Mouse (Mus musculus): Measurements from ENCODE around the gene Abhd16a. TPM values are rescaled to one million over a fixed set of nuclear protein-coding genes. Genes with fewer than 3 reads are reported as not detected.

Gene Abhd16a
- polyA plus RNA-seq, 1 experiment from 2014 or later: 83.3 TPM

DNA sequence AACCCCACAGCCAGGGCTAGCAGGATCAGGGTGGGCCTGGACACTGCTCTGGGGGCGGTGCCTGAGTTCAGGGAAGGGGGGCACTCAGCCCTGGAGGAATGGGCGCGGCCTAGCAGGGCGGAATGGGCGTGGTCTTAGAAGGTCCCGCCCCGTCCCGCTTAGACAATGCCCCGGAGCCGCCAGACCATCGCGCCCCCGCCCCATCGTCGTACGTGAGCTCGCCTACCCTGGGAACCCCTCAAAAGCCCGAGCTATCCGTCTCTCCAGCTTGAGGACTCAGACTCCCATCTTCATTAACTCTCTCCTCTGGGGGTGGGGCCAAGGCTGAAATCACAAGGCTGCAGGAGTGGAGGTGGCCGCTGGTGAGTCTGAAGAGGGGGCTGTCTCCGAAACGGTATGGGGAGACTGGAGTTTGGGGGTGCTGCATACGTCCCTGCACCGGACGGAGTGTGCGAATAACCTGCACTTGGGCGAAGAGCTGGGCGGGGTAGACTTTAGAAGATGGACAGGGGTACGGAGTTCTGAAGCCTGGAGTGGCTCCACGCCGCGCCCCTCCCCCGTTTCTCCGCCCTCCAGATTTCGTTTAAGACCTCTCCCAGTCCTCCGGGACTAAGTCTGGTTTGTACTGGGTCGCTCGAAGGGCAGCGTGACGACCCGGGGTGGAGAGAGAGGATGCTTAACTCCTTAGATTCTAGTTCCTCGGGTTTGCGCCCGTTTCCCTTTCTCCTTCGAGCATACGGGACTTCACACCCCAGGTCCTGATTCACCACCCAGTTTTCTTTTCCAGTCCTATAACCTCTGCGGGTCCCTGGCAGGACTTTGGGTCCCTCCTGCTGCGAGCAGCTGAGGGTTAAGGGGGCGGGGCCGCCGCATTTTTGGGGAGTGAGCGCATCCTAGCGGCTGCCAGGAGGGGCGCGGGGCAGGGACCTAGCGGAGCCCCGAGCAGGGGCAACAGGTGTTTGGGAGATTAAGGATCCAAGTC, 29.9 kb upstream of the Abhd16a start, which contains the start of gene Ddah2:
Ddah2 (plus strand) TSS at position 125 of the 982 bp plus-strand sequence.
- peaks cover 5% of the 10 kb centered on the region for H3K27me3 ChIP-seq (ENCODE audit: control insufficient read depth, insufficient read depth, low read length)
- peak within 1 kb of the TSS; percentile 90 for H3K9ac ChIP-seq (ENCODE audit: low read length)
- no peaks in the 10 kb centered on the region for H3K9me3 ChIP-seq (replicated peaks; ENCODE audit: control insufficient read depth, low read length)
- H3K4me1 ChIP-seq (ENCODE audit: control insufficient read depth, insufficient read depth, low read length): peaks cover 17% of the 10 kb centered on the region
- peak within 1 kb of the TSS; percentile 97 for H3K27ac ChIP-seq (ENCODE audit: low read length)
- peak; percentile 93 for ATAC-seq (replicated peaks; ENCODE audit: extremely low read depth, insufficient read depth, low FRiP score)
- H3K4me2 ChIP-seq (ENCODE audit: low read depth, low read length): peak within 1 kb of the TSS; percentile 89
- under 1% methylated on average over 56 of the region's 57 CpGs for WGBS
- peaks cover 50% of the 10 kb centered on the region for H3K36me3 ChIP-seq (ENCODE audit: control insufficient read depth, insufficient read depth)
- peak within 1 kb of the TSS; percentile 85 for H3K4me3 ChIP-seq (ENCODE audit: low read length)

DNA sequence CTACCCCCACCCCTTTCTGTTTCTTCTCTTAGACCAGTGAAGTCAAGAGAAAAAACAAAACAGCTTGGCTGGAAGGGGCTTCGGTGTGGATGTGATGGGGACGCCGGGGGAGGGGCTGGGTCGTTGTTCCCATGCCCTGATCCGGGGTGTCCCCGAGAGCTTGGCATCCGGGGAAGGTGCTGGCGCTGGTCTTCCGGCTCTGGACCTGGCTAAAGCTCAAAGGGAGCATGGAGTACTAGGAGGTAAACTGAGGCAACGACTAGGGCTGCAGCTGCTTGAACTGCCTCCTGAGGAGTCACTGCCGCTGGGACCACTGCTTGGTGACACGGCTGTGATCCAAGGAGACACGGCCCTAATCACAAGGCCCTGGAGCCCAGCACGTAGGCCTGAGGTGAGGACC, 29.0 kb upstream of the Abhd16a start:
- WGBS: 32% methylated on average over 14 of the region's 14 CpGs
- peak overlapping the region; percentile 89 for H3K4me2 ChIP-seq (ENCODE audit: low read depth, low read length)
- H3K4me3 ChIP-seq (ENCODE audit: low read length): peak overlapping the region; percentile 85
- peaks cover 19% of the 10 kb centered on the region for H3K4me1 ChIP-seq (ENCODE audit: control insufficient read depth, insufficient read depth, low read length)
- peak overlapping the region; percentile 97 for H3K27ac ChIP-seq (ENCODE audit: low read length)
- no peak for ATAC-seq (replicated peaks; ENCODE audit: extremely low read depth, insufficient read depth, low FRiP score)
- H3K36me3 ChIP-seq (ENCODE audit: control insufficient read depth, insufficient read depth): peaks cover 43% of the 10 kb centered on the region
- H3K27me3 ChIP-seq (ENCODE audit: control insufficient read depth, insufficient read depth, low read length): peaks cover 11% of the 10 kb centered on the region
- peak overlapping the region; percentile 90 for H3K9ac ChIP-seq (ENCODE audit: low read length)
- no peaks in the 10 kb centered on the region for H3K9me3 ChIP-seq (replicated peaks; ENCODE audit: control insufficient read depth, low read length)

DNA sequence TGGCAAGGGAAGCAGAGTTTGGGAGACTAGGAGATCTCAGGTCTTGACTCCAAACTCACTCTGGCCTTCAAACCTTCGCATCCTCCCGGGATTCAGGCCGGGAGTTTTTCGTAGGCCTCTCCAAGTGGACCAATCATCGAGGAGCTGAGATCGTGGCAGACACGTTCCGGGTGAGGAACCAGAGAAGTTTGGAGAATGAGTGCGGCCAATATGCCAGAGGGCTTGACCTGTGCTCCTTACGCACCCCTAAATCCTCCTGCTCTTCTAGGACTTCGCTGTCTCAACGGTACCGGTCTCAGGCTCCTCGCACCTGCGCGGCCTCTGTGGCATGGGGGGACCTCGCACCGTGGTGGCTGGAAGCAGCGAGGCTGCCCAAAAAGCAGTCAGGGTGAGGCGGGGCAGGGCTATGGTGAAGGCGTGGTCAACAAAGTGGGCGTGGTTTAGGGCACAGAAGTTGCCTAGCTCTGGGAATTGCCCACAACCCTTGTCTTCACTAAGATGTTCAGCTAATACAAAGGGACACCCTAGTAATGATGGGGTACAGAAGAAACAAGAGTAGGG, 28.2 kb upstream of the Abhd16a start:
- Histone ChIP-seq H3K9ac (ENCODE audit: low read length) (no peak overlapping the region), H3K4me2 (ENCODE audit: low read depth, low read length) (peak overlapping the region; percentile 89), H3K27me3 (ENCODE audit: control insufficient read depth, insufficient read depth, low read length) (peaks cover 12% of the 10 kb centered on the region), H3K9me3 (replicated peaks; ENCODE audit: control insufficient read depth, low read length) (no peaks in the 10 kb centered on the region), H3K4me3 (ENCODE audit: low read length) (peak overlapping the region; percentile 85), H3K4me1 (ENCODE audit: control insufficient read depth, insufficient read depth, low read length) (peaks cover 22% of the 10 kb centered on the region), H3K36me3 (ENCODE audit: control insufficient read depth, insufficient read depth) (peaks cover 36% of the 10 kb centered on the region), H3K27ac (ENCODE audit: low read length) (no peak overlapping the region)
- ATAC-seq (replicated peaks; ENCODE audit: extremely low read depth, insufficient read depth, low FRiP score): no peak
- 69% methylated on average over 22 of the region's 22 CpGs for WGBS

DNA sequence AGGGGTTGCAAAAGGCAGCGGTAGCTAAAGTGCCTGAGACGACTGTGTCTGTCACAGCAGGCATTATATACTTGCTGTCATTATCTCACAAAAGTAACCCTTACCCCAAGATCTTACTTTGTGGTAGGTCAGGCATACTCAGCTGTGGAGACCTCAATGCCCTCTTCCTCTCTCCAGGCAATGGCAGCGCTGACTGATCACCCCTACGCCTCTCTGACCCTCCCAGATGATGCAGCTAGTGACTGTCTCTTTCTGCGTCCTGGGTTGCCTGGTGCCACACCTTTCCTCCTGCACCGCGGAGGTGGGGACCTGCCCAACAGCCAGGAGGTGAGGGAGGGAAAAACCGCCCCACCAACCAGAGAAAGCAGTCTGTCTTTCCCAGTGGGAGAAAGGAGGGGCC, 27.8 kb upstream of the Abhd16a start:
- Histone ChIP-seq H3K36me3 (ENCODE audit: control insufficient read depth, insufficient read depth) (peaks cover 31% of the 10 kb centered on the region), H3K27me3 (ENCODE audit: control insufficient read depth, insufficient read depth, low read length) (peaks cover 17% of the 10 kb centered on the region), H3K9ac (ENCODE audit: low read length) (no peak overlapping the region), H3K4me2 (ENCODE audit: low read depth, low read length) (no peak overlapping the region), H3K4me1 (ENCODE audit: control insufficient read depth, insufficient read depth, low read length) (peaks cover 20% of the 10 kb centered on the region), H3K4me3 (ENCODE audit: low read length) (no peak overlapping the region), H3K27ac (ENCODE audit: low read length) (no peak overlapping the region), H3K9me3 (replicated peaks; ENCODE audit: control insufficient read depth, low read length) (no peaks in the 10 kb centered on the region)
- ATAC-seq (replicated peaks; ENCODE audit: extremely low read depth, insufficient read depth, low FRiP score): no peak
- WGBS: 80% methylated on average over 8 of the region's 8 CpGs

DNA sequence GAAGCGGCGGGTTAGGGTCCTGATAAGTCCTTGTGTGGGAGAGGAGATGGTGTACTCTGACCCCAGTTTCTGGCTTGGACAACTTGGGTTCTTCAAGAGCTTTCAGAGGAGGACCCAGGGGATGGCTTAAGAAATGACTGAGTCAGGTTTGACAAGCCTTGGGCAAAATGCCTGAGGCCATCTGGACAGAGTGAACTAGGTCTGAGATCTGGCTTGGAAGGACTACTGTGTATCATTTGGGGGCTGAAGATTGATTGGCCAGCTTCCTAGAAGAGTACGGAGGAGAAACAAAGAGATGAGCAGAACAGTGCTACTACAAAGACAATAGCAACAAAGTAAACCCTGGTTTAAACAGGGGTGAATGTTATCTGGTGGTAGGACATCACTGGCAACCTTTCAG, 25.6 kb upstream of the Abhd16a start:
- H3K4me1 ChIP-seq (ENCODE audit: control insufficient read depth, insufficient read depth, low read length): peaks cover 20% of the 10 kb centered on the region
- WGBS: 77% methylated on average over 3 of the region's 3 CpGs
- no peak overlapping the region for H3K9ac ChIP-seq (ENCODE audit: low read length)
- no peak overlapping the region for H3K4me3 ChIP-seq (ENCODE audit: low read length)
- no peak overlapping the region for H3K27ac ChIP-seq (ENCODE audit: low read length)
- no peak overlapping the region for H3K4me2 ChIP-seq (ENCODE audit: low read depth, low read length)
- H3K9me3 ChIP-seq (replicated peaks; ENCODE audit: control insufficient read depth, low read length): no peaks in the 10 kb centered on the region
- peaks cover 12% of the 10 kb centered on the region for H3K36me3 ChIP-seq (ENCODE audit: control insufficient read depth, insufficient read depth)
- peaks cover 28% of the 10 kb centered on the region for H3K27me3 ChIP-seq (ENCODE audit: control insufficient read depth, insufficient read depth, low read length)
- no peak for ATAC-seq (replicated peaks; ENCODE audit: extremely low read depth, insufficient read depth, low FRiP score)

DNA sequence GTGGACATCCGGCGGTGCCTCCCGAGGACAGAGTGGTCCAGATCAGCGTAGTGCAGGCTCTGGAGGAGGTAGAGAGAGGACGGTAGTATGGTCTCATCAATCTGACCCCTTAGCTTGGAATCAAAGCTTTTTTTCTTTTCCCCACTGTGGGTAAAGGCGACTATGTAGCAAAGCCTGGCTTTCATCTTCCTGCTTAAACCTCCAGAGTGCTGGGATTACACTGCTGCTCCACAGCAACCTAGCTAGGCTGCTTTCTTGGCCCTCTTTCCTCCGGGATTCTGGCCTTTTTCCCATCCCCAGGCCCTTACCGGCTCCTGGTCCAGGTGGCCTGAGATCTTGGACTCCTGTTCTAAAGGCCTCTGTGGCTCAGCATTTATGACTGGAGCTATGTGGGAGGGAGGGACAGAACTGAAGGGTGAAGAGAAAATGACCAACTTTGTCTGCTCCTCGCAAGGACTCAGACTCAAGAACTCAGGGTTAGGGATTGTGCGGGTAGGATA, 24.6 kb upstream of the Abhd16a start:
- H3K9me3 ChIP-seq (replicated peaks; ENCODE audit: control insufficient read depth, low read length): no peaks in the 10 kb centered on the region
- ATAC-seq (replicated peaks; ENCODE audit: extremely low read depth, insufficient read depth, low FRiP score): no peak
- peaks cover 11% of the 10 kb centered on the region; the same call in 1 of the 2 replicates for H3K36me3 ChIP-seq (ENCODE audit: control insufficient read depth, insufficient read depth)
- H3K4me3 ChIP-seq (ENCODE audit: low read length): peak overlapping the region; percentile 47
- no peak overlapping the region for H3K9ac ChIP-seq (ENCODE audit: low read length)
- H3K27ac ChIP-seq (ENCODE audit: low read length): no peak overlapping the region
- peak overlapping the region; percentile 74 for H3K4me2 ChIP-seq (ENCODE audit: low read depth, low read length)
- H3K27me3 ChIP-seq (ENCODE audit: control insufficient read depth, insufficient read depth, low read length): peaks cover 28% of the 10 kb centered on the region
- WGBS: 31% methylated on average over 10 of the region's 10 CpGs
- H3K4me1 ChIP-seq (ENCODE audit: control insufficient read depth, insufficient read depth, low read length): peaks cover 20% of the 10 kb centered on the region

DNA sequence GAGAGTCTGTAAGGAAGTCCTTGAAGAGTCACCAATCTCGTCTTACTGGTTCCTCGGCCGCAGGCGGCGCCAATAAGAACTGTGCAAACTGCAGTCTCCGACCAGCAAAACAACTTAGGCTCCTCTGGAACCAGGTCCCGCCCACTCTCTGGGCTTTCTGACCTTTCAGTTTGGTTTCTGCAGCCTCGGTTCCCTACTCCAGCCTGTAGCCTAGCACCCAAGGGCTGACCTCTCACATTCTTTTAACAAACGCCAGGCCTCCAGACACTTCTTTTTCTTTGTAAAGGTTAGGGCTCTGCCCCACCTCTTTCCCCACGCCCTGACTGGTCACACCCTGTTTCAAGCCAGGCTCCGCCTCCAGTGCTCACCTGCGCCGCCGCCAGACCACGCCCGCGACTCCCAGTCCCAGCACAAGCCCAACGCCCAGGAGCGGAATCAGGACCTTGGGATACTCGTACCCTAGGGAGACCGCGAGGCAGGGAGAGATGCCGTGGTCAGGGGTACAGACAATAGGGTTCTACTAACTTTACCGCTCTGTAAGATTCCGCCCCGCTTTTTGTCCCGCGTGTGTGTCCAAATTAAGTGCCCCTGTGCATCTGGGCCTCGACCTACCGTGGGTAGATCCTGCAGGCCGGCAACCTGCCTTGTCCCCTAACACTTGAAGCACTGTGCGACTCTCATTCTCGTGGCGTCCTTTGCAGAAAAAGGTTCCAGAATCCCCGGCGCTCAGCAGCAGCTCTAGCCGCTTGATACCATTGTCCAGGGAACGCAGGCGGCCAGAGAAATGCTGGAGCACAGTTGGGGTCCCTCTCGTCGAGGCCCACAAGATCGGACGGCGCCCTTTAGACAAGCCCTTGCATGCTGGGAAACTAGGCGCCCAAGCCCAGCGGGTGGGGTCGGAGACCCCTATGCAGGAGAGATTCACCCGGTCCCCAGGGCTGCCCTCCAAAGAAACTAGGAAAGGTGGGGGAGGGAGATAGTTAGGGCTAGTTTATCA, 23.8 kb upstream of the Abhd16a start, which contains the start of gene Ly6g6c:
Ly6g6c (plus strand) TSS at position 438 of the 997 bp plus-strand sequence.
- no peak within 1 kb of the TSS for H3K27ac ChIP-seq (ENCODE audit: low read length)
- ATAC-seq (replicated peaks; ENCODE audit: extremely low read depth, insufficient read depth, low FRiP score): peak; percentile 35; the same call in 1 of the 2 replicates
- peaks cover 15% of the 10 kb centered on the region for H3K4me1 ChIP-seq (ENCODE audit: control insufficient read depth, insufficient read depth, low read length)
- no peaks in the 10 kb centered on the region for H3K9me3 ChIP-seq (replicated peaks; ENCODE audit: control insufficient read depth, low read length)
- peak within 1 kb of the TSS; percentile 47 for H3K4me3 ChIP-seq (ENCODE audit: low read length)
- H3K9ac ChIP-seq (ENCODE audit: low read length): peak within 1 kb of the TSS; percentile 50; the same call in 1 of the 2 replicates
- H3K4me2 ChIP-seq (ENCODE audit: low read depth, low read length): peak within 1 kb of the TSS; percentile 74
- H3K36me3 ChIP-seq (ENCODE audit: control insufficient read depth, insufficient read depth): peaks cover 11% of the 10 kb centered on the region; the same call in 1 of the 2 replicates
- WGBS: 3% methylated on average over 48 of the region's 48 CpGs
- peaks cover 28% of the 10 kb centered on the region for H3K27me3 ChIP-seq (ENCODE audit: control insufficient read depth, insufficient read depth, low read length)

DNA sequence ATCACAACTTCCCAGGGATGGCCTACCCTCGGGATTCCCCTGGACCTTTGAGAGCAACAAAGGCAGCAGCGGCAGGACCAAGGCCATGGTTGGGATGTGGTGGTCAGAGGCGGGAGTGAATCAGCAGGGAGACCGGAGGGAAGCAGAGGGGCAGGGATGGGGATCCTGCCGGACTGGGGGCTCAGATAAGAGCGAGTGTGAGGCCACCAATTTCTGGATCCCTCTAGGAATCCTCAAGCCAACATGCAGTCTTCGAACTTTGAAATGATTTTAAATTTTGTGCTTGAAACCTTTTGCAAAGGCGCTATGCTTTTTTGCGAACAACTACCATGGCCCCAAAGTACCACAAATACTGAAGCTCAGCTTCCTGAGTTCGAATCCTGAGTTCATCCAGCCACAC, 23.0 kb upstream of the Abhd16a start, which contains the start of gene Mpig6b:
Mpig6b (minus strand) TSS at position 101 of the 400 bp plus-strand sequence.
- Histone ChIP-seq H3K4me2 (ENCODE audit: low read depth, low read length) (peak within 1 kb of the TSS; percentile 74), H3K9ac (ENCODE audit: low read length) (peak within 1 kb of the TSS; percentile 50; the same call in 1 of the 2 replicates), H3K4me3 (ENCODE audit: low read length) (peak within 1 kb of the TSS; percentile 47), H3K27ac (ENCODE audit: low read length) (no peak within 1 kb of the TSS), H3K27me3 (ENCODE audit: control insufficient read depth, insufficient read depth, low read length) (peaks cover 28% of the 10 kb centered on the region), H3K4me1 (ENCODE audit: control insufficient read depth, insufficient read depth, low read length) (peaks cover 13% of the 10 kb centered on the region), H3K36me3 (ENCODE audit: control insufficient read depth, insufficient read depth) (peaks cover 5% of the 10 kb centered on the region; the same call in 1 of the 2 replicates), H3K9me3 (replicated peaks; ENCODE audit: control insufficient read depth, low read length) (no peaks in the 10 kb centered on the region)
- ATAC-seq (replicated peaks; ENCODE audit: extremely low read depth, insufficient read depth, low FRiP score): no peak
- WGBS: 42% methylated on average over 10 of the region's 10 CpGs
